Mouse (Mus musculus): ENCODE measurements around the gene Sbf2.

Gene Sbf2

DNA sequence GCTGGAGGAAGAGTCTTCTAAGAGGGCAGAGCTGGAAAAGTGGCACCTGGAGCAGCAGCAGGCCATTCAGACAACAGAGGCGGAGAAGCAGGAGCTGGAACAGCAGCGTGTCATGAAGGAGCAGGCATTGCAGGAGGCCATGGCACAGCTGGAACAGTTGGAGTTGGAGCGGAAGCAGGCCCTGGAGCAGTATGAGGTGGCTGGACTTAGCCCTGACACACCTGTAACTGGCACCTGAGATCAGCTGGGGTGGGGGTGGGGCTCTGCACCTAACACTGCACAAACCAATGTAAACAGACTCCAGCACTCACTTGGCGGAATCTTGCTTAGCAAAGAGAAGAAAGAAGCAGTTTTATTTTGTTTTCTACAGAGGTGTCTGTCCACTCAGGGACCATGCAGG is 335.5 kb downstream of the Sbf2 start:
- no peak for DNase-seq (ENCODE audit: low read depth, low spot score)

DNA sequence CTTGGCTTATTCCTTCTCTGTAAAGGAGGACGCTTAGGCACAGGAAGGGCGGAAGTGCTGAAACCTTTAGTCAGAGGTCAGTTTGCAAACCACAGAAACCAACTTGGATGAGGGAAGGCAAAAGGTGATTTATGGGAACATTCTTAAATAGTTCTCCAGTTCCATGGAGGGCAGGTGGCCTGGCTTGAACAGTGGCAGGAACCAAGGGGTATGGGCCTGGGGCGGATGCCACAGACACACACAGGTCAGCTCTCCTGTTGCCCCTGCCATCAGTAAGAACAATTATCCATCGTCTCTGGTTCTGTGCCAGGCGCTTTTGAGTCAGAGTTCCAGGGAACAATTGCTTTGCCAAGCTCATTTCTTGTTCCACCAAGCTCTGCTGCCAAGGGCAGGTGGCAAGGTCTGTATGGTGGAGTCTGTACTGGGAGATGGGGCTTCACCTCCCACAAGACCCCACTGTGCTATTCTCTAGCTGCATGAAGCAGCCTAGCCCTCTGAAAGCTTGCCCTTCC is 336.9 kb downstream of the Sbf2 start:
- no peak for DNase-seq (ENCODE audit: low read depth, low spot score)

DNA sequence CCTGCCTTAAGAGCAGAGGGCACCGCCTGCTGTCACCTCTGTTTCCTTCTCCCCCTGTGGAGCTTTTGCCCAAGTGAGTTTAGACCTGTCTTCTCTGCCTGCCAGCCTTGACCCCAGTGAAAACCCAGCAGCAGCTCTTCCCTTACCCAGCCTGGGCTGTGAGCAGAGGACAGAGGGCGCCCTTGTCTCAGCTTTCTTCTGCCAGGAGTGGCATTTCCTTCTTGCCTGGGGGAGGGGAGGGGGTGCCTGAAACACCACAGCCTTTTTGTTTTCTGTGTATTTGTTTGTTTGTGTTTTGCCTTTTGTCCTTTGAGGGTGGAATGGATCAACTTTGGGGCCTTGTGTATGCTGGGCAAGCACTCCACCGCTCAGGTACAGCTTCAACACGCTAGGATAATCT is 342.3 kb downstream of the Sbf2 start:
- DNase-seq (ENCODE audit: low read depth, low spot score), result no peak

DNA sequence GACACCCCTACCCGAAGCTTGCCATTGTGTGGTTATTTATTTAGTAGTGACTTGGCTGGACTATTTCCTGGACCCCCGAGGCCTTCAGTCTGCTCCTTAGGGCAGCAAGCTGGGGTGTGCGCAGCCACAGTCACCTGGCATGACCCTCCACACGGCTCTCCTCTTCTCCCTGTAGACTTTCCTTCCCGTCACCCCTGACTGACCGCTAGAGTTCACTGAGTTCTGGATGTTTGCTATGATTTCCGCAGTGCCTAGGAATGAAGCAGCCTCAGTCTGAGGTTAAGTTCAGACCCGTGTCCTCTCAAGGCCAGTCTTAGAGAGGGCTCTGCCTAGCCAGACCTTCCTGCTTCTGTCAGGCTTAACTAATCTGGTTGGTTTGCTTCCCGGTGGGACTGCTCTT is 342.9 kb downstream of the Sbf2 start:
- DNase-seq (ENCODE audit: low read depth, low spot score), result peak; percentile 14

DNA sequence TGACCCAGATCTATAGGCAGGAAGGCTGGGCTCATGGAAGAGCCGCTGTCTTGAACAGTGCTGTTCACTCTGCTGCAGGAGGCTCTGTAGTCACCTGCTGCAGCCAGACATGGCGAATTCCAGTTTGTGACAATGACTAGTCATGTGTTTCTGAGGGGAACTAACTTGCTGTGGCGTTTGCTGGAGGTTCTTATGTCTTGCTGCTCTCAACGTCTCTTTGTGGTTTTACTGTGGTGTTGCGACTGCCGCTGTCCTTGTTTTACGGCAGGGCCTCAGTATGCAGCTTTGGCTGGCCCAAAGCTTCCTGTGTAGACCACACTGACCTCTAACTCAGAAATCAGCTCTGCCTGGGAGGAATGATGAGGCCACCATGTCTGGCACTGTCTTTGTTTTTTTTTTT is 344.3 kb downstream of the Sbf2 start:
- no peak for DNase-seq (ENCODE audit: low read depth, low spot score)

DNA sequence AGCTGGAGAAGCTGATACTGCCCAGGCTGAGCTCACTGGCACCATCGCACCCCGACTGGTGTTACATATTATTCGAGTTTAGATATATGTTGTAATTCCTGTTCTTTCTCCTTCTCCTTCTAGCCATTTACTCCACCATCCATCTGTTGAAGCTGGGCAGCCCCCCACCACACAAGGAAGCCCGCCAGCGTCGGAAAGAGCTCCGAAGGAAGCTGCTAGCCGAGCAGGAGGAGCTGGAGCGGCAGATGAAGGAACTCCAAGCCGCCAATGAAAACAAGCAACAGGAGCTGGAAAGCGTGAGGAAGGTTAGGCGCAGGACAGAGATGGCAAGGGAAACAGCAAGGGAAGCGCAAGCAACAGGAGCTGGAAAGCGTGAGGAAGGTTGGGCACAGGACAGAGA is 344.9 kb downstream of the Sbf2 start:
- DNase-seq (ENCODE audit: low read depth, low spot score), result no peak

DNA sequence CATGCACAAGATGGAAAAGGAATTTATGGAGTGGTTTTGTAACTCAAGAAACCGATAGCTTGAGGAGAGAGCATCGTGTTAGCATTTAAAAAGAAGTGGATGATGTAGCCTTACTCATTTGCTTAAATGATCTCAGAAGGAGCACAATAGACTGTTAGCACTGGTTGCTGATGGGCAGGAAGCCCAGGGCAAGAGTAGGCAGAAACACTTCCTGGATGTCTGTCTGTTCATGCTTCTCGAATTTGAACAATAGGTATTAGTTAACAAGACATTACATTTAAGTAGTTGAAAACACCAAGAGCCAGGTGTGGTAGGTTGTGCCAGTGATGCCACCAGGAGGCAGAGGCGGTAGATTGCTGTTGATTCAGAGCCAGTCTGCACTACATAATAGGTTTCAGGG is 346.2 kb downstream of the Sbf2 start:
- no peak for DNase-seq (ENCODE audit: low read depth, low spot score)

DNA sequence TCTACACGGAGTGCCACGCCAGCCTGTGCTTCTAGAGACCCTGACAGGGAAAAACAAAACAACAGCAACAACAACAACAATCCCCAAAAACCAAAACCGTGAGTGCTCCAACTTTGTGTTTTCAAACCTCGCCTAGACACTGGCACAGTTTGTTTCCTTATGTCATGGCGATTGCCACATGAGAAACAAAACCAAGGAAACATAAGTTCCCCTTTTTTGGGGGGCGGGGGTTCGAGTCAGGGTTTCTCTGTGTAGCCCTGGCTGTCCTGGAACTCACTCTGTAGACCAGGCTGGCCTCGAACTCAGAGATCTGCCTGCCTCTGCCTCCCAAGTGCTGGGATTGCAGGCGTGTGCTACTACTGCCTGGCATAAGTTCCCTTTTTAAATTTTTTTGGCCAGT is 346.7 kb downstream of the Sbf2 start:
- no peak for DNase-seq (ENCODE audit: low read depth, low spot score)

DNA sequence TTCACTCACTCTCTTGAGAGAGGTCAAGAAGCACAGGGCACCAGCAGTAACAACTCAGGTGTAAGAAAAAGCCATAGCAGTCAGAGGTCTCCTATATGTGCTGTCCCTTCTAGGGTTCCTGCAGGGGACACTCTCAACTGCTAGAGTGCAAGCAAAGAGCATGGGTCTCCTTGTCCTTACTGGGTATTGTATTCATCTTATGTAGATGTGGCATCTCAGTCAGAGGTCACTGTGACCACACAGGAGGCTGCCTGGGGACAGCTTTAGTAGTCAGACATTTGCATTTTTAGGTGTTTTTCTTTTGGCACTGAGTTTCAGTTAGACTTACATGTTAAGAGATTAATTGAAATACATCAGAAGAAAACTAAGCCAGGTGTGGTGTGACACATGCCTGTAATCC is 347.7 kb downstream of the Sbf2 start:
- no peak for DNase-seq (ENCODE audit: low read depth, low spot score)

DNA sequence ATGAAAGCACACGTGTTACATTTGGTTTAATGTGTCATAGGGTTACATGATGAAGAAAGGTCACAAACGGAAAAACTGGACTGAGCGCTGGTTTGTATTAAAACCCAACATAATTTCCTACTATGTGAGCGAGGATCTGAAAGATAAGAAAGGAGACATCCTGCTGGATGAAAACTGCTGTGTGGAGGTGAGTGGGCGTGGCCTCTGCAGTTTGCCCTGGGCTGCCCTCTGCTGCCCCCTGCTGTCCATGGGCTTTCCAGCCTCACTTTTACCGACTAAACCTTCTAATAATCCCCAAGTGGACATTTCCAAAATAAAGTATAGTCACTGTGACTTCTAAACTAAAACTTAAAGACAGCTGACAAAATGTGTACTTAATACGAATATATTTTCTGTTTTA is 348.9 kb downstream of the Sbf2 start:
- DNase-seq (ENCODE audit: low read depth, low spot score), result peak; percentile 83

DNA sequence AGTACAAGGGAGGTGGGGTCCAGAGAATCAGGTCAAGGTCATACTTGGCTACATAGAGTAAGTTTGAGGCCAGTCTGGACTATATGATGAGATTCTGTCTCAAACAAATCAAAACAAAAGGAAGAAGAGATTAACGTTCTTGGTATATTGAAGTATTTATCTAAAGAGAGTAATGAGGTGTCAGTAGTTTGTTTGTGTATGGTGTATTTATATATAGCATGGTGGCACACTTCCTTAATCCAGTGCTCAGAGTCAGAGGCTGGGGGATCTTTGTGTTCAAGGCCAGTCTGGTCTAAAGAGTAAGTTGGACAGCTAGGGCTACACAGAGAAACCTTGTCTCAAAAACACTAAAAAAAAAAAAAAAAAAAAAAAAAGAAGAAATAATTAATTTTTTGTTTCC is 351.2 kb downstream of the Sbf2 start:
- DNase-seq (ENCODE audit: low read depth, low spot score), result no peak

DNA sequence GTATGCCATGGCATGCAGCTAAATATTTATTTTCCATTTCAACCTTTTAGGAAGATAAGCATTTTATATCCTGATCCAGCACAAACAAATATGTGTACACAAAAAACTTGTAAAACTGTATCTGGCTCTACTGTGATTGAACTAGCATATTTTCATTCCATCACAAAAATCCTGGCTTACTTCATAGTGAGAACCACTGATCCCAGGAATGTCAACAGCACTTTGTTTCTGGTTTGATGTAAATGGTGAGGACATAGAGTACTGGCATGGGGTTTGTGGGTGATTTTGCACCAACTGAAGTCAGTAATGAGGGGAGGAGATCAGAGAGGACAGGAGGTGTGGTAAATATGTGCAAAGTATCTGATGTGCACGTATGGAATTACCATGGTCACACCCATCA is 352.1 kb downstream of the Sbf2 start:
- DNase-seq (ENCODE audit: low read depth, low spot score), result no peak

DNA sequence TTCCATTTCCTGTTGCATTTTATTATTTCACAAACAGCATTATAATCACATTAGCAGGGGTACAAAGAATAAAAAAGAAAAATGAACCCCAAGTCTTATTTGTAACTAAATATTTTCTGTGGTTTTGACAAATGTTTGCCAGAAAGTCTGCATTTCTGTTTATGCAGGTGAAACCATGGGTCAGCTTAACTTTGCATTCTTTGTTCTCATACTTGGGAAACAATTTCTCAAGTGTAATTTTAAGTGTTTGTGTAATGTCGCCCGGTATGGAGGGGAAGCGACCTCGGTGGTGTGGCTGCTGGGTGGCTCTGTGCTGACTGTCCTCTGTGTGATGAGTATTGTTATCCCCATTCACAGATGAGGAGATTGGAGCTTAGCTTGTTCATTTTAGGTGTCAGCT is 352.9 kb downstream of the Sbf2 start:
- no peak for DNase-seq (ENCODE audit: low read depth, low spot score)

DNA sequence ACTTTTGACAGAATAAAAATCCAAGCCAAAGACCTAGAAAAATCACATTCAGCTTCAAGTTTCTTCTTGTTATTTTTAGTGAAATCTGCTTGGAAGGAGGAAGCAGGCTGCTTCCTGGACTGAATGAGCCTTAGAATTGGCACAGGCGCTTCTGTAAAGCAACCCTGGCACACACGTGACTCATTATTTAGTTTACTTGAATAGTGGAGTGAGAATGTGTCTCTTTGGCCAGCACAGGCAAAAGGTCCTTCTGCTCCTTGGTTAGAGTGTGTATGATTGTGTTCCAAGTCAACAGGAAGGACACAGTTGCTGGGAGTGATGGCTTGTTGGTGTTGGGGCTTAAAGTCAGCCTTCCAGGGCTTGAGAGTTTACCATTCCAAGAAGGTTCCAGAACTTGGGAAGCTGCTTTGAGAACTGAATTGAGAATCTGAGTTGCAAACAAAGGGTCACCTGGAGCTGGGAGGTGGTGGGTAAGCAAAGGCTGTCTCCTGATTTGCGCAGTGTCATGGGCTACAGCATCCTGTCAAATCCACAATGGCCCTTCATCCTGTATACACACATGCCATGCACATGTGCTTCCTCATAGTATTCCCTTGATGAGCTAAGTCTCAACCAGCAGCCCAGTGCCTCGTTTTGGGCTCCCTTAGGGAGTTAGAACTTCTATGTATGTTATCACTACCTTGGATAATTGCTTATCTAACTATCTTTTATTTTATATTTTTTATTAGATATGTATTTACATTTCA is 354.6 kb downstream of the Sbf2 start:
- no peak for DNase-seq (ENCODE audit: low read depth, low spot score)

DNA sequence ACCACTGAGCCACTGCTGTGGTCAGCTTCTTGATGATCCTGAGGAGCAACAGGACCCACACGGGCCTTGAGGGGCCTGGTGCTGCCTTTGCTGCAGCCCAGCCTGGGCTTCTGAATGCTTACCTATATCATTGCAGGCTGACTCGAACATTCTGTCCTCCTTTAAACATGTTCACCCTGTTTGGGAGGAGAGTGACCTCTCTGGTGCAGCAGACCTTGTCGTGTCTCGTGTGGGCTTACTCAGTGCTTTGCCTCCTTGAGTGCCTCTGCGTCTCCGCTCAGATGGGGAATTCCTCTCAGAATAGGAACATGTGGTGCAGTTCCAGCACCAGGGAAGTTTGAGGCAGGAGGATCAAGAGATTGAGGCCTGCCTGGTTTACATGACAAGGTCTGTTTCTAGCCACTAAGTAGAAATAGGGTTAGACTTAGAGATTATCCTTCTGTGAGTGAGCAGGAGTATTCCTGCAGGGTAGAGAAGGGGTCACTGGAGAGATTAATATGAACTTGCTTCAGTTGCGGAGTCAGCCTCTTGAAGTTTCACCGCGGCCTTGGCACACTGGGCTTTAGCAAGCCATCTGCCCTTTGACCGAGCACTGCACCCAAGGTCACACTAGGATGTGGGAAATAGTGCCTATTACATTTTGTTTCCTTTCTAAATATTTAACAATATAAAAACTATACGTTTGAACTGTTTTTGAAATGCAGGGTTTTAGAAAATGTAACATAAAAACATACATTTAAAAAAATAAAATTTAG is 356.3 kb downstream of the Sbf2 start:
- DNase-seq (ENCODE audit: low read depth, low spot score), result no peak
